Mouse (Mus musculus) adrenal gland, postnatal 14 days (tissue): ENCODE results near the gene Kcnd3. TPM values are rescaled to one million over a fixed set of nuclear protein-coding genes. Genes with fewer than 3 reads are reported as not detected.
A peak's percentile ranks its signal among the peaks of the same experiment; 100 is the strongest.

Experiments
- DNase-seq: peaks from one replicate; pipeline ENCODE4 v3.0.0; 2021; ENCODE audit warnings: mixed read lengths
- total RNA-seq: library from RNA; stranded (reverse); gene quantifications from 2 replicates; pipeline ENCODE4 v1.2.3, GENCODE M21; 2021

The Kcnd3 gene
- total RNA-seq, 1 experiment from 2014 or later, result 4.5 TPM

GRCm38 (mm10) chr3:105590056-105590672, 138.0 kb downstream of the Kcnd3 start:
- no peak for DNase-seq

- DNase-seq, result no peak
Observed at GRCm38 (mm10) chr3:105591766-105592165, 139.6 kb downstream of the Kcnd3 start.

GRCm38 (mm10) chr3:105592246-105592645, 140.1 kb downstream of the Kcnd3 start:
- no peak for DNase-seq

GRCm38 (mm10) chr3:105600483-105600882, 148.4 kb downstream of the Kcnd3 start:
- no peak for DNase-seq

- DNase-seq, result no peak
Observed at GRCm38 (mm10) chr3:105602966-105603365, 150.8 kb downstream of the Kcnd3 start.

- no peak for DNase-seq
Observed at GRCm38 (mm10) chr3:105605726-105606125, 153.6 kb downstream of the Kcnd3 start.

GRCm38 (mm10) chr3:105608857-105609256, 156.7 kb downstream of the Kcnd3 start:
- DNase-seq, result no peak

GRCm38 (mm10) chr3:105611531-105612422, 159.6 kb downstream of the Kcnd3 start:
- no peak for DNase-seq

- no peak for DNase-seq
Observed at GRCm38 (mm10) chr3:105612423-105612814, 160.3 kb downstream of the Kcnd3 start.

- no peak for DNase-seq
Observed at GRCm38 (mm10) chr3:105616861-105617743, 165.0 kb downstream of the Kcnd3 start.

- DNase-seq, result no peak
Observed at GRCm38 (mm10) chr3:105621154-105621553, 169.0 kb downstream of the Kcnd3 start.

GRCm38 (mm10) chr3:105623137-105623536, 171.0 kb downstream of the Kcnd3 start:
- DNase-seq, result no peak

- peak; percentile 21 for DNase-seq
Observed at GRCm38 (mm10) chr3:105625961-105626360, 173.8 kb downstream of the Kcnd3 start.

GRCm38 (mm10) chr3:105627258-105627657, 175.1 kb downstream of the Kcnd3 start:
- peak; percentile 8 for DNase-seq

GRCm38 (mm10) chr3:105632296-105632695, 180.2 kb downstream of the Kcnd3 start:
- DNase-seq, result no peak

- DNase-seq, result no peak
Observed at GRCm38 (mm10) chr3:105633021-105633420, 180.9 kb downstream of the Kcnd3 start.

GRCm38 (mm10) chr3:105642186-105642585, 190.1 kb downstream of the Kcnd3 start:
- DNase-seq, result peak; percentile 52

- no peak for DNase-seq
Observed at GRCm38 (mm10) chr3:105643566-105643965, 191.4 kb downstream of the Kcnd3 start.

GRCm38 (mm10) chr3:105648889-105649567, 196.9 kb downstream of the Kcnd3 start:
- DNase-seq, result no peak

GRCm38 (mm10) chr3:105653544-105654380, 201.6 kb downstream of the Kcnd3 start:
- DNase-seq, result no peak

- DNase-seq, result no peak
Observed at GRCm38 (mm10) chr3:105655031-105655585, 203.0 kb downstream of the Kcnd3 start.
